Mouse (Mus musculus): ENCODE data around the gene Sdha.

Gene Sdha

DNA sequence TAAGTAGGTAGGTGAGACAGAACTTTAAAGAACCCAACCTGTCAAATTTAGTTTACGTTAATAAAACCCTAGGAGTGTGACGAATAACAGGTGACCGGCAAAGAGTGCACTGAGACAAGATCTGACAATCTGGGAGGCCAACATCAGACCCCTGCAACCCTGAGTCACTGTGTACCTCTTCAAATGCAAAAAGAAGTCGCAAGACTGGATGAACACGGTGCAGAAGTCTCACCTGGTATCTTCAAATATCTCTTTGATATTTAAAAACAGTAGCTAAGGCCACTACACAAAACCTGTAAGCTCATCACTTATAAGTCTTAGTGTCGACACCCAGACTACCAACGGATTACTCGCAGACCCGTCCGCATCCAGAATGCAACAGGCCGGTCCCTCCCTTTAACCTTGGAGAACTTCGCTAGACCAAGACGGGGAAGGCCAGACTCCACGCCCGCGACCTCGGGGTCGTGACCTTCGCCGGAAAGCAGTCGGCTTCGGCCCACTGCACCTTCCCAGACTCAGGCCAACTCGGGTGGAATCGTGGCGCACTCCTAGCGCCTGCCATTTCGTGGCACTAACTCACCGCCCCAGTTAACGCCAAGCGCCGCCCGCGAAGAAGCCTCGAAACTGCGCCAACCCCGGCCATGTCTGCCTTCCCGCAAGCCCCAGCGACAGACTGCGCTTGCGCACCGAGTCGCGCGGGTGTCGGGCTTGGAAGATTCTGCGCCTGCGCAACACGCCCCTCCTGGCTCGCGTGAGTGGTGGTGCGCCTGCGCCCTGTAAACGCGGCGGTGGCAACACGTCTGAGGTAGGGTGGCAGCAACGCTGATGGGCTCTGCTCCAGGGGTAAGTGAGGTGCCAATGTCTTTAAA is at the start of gene Sdha, which contains the start of gene Ccdc127:
Sdha (minus strand) TSS at position 715 of the 869 bp plus-strand sequence.
Ccdc127 (plus strand) TSS at position 744 of the 869 bp plus-strand sequence.
- DNase-seq (ENCODE audit: low spot score in 2 of 2) = peak; percentile 94 to 97

DNA sequence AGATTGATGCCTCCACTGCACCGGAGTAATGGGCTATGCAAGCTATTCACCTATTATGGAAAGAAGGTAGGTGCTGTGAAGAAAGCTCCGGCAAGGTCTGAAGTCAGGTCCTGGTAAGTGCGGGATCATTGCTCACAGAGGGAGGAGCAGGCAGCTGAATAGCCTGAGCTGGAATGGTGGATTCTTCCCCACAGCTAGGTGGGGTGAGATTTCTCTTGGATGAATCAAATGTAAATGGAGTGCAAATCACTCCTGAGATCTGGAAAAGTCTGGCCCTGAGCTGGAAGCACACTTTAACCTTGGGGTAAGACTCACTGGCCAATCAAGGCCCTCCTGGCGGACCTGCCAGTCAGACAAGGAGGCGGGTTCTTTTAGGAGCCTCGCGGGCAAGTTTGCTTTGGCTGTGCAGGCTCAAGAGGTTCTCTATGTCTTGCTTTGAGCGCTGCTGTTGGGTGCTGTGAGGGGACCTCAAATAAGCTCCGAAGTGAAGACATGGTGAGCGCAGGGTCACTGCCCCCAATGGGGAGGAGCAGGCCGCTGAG is 49.3 kb upstream of the Sdha start, which contains the start of gene Ftl1-ps1:
Ftl1-ps1 (plus strand) TSS at position 397 of the 542 bp plus-strand sequence.
- DNase-seq (ENCODE audit: low spot score in 2 of 2) = no peak

DNA sequence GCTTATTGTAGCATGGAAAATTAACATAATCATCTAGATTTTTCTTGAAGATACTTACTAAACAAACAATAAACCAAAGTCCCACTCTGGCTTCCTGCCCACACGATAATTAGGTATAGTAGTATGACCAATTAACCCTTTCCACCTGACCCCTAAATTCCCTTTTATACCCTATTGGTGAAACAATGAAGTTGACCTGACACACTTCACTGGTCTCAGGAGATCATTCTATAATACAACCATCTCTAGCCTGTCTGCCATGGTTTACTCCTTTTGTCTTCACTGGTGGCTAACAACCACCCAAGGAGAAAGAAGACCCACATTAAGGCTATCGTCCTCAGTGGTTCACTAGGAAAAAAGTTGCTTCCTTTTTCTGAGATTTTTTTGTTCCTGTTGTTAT is 41.1 kb upstream of the Sdha start:
- DNase-seq (ENCODE audit: low spot score in 2 of 2) = no peak

DNA sequence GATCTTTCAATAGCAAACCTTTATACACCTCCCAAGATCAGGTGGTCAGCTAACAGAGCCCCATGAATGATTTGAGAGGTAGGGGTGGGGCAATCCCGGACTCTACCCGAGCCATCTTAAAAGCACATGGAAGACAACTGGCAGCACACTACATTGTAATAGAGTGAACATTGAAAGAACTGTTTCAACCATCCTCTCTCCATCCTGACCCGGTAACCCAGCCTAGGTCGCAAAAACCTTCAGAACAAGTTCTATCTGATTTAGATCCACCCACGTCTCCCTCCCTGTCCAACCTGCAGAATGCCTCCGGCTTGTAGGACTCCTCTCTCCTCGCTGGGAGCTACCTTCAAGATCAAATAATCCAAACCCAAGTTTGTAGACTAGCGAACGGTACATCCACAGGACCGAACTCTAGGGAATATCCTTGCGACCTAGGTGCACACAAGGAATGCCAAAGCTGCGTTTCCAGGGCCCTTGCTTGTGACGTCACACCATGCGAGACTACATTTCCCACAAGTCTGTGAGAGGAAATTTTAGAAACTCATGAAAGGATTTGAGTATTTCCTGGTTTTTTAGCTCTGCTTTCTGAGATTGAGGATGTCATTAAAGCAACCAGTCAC is 40.4 kb upstream of the Sdha start, which contains the start of gene Zfp72:
Zfp72 (minus strand) TSS at position 466 of the 620 bp plus-strand sequence.
- peak; percentile 32 to 65 for DNase-seq (ENCODE audit: low spot score in 2 of 2)

DNA sequence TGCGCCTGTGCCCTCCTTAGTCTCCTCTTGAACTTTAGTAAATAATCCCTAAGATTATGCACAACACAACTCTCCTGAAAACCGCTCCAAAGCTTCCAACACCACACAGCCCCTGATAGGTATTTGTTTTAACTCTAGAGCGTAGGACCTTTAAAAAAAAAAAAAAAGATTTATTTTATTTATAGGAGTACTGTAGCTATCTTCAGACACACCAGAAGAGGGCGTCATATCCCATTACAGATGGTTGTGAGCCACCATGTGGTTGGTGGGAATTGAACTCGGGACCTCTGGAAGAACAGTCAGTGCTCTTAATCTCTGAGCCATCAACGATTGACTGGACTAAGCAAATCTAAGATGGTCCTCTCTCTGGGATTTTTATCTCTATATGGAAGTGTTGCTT is 39.6 kb upstream of the Sdha start:
- no peak for DNase-seq (ENCODE audit: low spot score in 2 of 2)

DNA sequence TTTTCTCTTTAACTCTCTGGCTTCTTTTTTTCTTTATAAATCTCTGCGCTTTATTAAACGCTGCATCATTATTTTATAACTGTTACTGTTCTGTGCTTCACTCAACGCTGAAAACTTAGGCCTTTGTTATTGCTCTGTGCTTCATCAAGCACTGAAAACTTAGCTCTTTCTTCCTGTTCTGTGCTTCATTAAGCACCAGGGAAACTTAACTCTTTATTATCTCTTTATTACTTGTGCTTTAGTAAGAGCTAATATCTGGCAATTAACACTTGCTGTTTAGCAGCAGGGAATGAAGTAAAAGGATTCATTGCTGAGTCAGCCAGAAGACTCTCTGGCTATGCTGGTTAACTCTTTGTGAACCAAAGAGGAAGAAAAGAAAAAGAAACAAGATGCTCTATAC is 32.2 kb upstream of the Sdha start:
- DNase-seq (ENCODE audit: low spot score in 2 of 2) = no peak

DNA sequence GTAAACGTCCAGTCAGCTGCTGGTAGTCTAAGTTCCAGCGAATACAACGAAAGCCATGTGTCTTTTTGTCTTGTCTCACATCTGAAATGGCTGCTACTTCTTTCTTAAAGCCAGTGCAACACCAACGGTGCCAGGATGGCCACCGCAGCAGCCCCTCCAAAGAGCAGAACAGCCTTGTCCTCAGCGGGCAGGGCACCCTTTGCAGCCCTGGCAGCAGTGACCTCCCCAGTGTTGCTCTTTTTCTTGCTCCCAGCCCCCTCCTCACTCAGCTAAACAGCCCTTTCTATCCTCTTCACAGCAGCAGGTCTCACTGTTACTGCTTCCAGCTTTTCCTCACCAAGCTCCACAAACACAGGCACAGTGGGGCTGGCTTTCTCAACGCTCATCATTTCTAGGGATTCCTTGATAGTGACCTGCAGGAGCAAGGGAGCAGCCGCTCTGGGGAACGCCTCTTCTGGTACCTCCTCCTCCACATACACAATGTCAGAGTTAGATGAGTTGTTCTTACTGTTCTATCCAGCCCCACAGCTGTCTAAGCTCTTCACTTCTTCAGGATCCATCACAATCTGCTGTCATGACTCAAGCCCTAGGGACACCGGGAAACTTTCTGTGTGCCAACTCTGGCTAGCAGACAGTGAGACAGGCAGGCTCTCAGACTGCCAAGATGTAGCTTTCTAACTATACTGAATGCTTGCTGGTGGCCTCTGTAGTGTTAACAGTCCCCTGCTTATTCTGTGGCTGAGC is 31.6 kb upstream of the Sdha start:
- DNase-seq (ENCODE audit: low spot score in 2 of 2) = no peak

DNA sequence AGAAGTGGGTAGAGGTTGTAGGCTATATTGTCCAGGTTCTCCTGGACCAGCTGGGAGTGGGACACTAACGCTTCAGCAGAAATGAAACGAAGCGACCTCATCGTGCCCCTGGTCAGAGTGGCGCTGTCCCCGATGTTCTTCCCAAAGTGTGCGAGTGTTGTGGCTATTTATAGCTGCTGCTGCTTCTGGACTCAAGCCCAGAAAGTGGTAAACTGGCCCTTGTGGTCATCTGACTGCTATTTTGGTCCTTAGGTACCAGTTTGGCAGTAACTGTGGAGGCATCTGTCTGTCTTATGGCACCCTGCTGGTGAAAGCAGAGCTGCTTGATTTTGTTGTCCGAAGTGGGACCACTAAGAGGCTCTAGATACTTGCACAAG is 13.8 kb upstream of the Sdha start, which contains the start of gene Lrrc14b:
Lrrc14b (minus strand) TSS at position 147 of the 377 bp plus-strand sequence.
- DNase-seq (ENCODE audit: low spot score in 2 of 2) = no peak

DNA sequence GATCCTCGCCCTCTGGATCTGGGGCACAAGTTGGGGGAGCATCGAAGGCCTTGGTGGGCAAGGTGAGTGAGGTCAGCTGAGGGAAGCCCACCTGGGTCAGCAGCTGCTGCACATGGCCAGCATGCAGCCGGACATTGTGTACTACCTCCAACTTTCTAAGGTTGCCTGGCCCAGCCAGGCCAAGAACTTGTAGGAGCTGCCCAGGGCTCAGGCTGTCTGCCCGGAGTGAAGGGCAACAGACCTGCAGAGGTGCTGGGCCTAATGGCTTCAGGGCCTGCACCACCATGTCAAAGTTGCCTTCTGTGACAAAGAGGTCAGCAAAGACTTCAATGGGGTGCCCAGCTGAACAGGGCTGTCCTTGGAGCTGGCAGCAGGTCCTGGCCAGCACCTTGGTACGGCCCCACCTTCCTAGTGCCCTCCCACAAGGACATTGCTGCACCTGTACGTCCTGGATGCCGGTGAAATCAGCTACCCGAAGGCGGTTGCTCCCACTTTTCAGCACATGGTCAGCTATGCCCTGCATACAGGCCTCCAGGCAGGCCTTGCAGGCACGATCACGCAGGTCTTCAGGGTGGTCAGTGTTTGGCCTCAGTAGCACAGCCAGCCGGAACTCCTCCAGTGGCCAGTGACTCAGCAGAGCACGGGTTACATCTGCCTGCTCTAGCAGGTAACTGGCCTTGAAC is 13.2 kb upstream of the Sdha start:
- no peak for DNase-seq (ENCODE audit: low spot score in 2 of 2)

DNA sequence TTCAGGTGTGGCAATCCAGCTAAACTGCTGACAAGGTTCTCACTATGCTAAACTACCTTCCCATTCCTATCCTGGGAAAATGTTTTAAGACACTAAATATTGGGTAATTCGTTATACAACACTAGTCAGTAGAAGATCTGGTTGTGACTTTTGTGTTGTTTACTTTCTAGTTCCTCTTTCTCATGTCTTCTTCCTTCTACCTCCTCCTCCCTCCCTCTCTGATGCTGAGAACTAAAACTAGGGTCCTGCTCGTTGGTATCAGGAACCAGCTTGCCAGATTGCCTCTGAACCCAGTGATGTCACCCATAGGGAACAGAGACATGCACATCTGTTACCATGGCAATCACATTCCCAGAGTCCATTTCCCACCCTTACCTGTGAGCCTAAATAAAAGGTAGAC is 12.1 kb upstream of the Sdha start:
- DNase-seq (ENCODE audit: low spot score in 2 of 2) = no peak

DNA sequence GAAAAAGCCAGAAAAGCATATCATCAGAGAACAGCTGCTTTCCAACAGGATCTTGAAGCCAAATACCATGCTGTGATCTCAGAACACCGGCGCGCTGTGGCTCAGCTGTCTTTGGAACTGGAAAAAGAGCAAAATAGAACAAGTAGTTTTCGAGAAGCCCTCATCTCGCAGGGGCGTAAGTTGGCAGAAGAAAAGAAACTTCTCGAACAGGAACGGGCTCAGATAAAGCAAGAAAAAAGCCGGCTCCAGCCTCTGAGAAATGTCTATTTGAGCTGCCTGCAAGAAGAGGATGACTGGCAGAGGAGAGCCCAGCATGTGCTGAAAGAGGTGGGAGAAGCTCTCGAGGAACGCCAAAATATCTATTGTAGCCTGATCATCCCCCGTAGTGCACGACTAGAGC is 6.4 kb upstream of the Sdha start:
- DNase-seq (ENCODE audit: low spot score in 2 of 2) = no peak

DNA sequence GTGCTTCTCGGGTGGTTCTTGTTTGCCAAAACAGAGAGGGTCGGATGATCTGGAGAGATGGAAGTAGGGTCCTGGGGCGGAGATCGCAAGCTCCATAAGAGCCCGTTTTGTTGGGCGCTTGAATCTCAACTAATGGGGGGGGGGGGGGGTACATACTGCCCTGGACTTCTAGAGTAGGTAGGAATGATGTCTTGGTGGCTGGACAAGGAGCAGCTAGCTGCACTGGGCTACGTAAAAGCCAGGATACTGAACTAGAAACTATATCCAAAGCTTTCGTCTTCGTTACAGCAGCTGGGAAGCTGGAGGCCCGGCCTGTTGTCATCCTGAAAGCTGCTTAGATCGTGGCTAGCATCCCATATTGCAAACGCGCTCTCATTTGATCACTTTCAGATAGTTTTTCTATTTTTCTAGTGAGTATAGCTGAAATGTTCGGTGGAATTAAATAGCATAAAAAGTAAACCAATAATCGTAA is 391 bp upstream of the Sdha start:
- DNase-seq (ENCODE audit: low spot score in 2 of 2) = no peak

DNA sequence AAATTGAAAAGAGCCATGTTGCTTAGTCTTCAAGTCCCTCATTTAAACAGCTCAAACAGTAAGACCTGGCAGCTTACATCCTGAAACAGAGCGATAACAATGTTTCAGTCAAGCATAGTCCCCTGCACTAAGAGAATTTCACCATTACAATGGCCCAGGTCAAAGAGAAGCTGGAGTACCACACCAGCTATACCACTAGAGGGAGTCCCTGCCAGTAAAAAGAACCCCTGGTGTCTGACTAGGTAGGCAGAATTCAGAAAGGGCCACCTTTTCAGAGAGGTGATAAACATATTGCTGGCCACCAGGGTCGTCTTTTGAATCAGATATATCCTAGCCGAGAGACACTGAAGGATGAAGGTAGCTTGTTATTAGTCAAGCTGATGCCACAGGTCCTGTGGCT is 9.0 kb downstream of the Sdha start:
- DNase-seq (ENCODE audit: low spot score in 2 of 2) = peak in 1 of 2 experiments; percentile 57

DNA sequence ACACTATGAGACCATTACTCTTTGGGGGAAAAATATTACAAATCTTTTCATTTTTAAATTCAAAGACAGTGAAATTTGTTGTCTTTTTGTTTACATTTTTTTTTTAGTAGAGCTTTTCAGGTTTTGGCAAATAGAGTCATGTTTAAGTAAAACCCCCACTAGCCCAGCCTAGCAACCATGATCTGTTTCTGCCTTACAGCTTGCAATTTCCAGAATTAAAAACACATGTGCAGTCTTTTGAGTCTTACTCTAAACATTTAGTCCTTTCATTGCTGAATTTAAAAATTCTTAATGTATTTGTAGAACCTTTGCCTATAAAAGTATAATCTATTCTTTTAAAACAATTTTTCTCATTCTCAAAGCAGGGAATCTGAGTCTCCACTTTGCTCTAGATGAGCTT is 20.8 kb downstream of the Sdha start:
- DNase-seq (ENCODE audit: low spot score in 2 of 2) = no peak

DNA sequence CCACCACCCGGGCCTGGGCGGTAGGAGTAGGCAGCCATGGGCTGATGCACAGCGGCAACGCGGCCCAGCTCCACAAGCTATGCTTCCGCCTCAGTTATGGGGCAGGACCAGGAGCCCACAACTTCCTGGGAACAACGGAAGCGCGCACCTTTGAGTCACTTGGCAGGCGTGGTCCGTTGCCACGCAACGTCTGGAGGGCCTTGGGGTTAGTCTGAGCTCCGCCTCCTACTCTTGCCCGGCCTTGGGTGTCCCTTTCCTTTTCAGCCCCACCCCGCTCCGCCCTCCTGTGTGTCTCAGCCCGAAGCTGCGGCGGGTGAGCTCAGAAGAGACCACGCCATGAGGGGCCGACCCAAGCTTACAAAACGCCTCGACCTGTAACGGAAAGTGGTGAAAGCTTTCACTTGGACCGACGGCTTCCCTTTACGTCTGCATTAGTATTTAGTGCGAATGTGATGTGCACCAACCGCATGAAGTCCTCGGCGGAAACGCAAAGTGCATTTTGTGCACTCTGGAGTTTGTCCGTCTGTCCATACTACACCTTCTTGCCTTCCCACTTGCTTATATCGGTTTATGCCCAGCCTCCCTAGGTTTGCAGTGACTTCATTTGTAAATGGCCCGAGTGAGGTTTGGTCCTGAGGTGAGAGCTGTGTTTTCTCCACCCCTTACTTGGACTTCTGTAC is 32.8 kb downstream of the Sdha start, which contains the start of gene Pdcd6:
Pdcd6 (minus strand) TSS at position 411 of the 680 bp plus-strand sequence.
- peak; percentile 75 to 91 for DNase-seq (ENCODE audit: low spot score in 2 of 2)

DNA sequence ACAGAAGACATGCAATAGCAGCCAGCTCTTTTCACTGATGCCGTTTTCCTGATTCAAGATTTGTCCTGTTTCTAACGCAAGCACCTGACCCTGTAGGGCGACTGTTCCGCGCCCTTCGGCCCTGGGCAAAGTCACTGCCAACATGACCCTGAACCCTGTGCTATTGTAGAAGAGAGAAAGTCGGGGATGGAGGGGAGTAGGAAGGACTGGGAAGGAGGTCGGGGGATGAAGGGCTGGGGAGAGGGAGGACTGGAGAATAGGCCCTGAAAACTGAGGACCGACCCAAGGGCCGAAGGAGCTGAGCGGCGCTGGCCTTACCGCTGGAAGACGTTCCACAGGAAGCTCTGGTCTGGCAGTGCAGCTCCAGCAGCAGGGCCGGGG is 33.3 kb downstream of the Sdha start:
- DNase-seq (ENCODE audit: low spot score in 2 of 2) = no peak

DNA sequence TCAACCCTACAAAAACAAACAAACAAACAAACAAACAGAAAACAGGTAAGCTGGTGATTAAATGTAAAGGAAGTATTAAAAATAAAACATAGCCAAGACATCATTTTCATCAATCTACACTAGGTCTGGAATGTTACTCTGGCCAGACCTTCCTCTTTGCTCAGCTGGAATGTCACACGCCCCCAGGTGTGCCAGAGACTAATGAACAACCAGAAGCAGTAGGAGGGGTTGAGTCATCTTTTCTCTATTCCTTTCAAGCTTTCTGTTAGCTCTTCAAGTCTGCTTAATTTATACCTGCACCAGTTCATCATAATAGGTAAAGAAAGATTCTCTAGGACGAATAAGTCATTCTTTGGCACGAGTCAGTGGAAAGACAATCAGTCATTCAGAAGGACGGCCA is 33.7 kb downstream of the Sdha start:
- DNase-seq (ENCODE audit: low spot score in 2 of 2) = no peak

DNA sequence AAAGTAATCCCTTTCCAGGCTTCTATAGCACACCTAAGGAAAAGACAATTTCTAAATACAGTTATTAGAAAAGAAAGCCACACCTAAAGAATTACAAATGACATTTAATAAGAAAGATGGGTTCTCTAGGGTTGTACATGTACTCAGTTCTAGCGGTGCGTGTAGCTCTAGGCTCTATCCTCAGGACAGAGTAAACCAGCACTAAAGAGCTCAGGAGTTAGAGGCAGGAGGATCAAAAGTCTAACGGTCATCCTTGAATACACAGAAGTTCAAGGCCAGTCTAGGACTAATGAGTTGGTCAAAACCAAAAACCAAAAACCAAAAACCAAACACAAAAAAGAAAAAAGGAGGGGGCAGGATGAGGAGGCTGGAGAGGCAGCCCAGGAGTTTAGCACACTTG is 35.5 kb downstream of the Sdha start:
- no peak for DNase-seq (ENCODE audit: low spot score in 2 of 2)

DNA sequence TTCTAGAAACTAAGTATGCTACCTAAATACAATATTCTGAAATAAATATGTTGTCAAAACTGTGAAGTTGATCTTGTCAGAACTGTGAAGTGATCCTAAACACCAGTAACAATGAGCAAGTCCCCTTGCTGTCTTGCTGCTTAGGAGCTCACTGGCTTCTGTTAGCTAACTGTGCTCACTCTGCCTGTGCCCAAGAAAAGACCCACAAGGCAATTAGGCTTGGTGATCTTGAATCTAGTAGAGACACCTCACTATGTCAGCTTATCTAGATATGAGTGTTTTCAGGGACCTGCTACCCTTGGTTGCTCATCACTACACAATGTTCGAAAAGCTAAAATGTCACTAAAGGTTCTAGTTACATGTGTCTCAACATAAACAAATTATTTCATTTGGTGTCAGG is 44.3 kb downstream of the Sdha start:
- DNase-seq (ENCODE audit: low spot score in 2 of 2) = no peak

DNA sequence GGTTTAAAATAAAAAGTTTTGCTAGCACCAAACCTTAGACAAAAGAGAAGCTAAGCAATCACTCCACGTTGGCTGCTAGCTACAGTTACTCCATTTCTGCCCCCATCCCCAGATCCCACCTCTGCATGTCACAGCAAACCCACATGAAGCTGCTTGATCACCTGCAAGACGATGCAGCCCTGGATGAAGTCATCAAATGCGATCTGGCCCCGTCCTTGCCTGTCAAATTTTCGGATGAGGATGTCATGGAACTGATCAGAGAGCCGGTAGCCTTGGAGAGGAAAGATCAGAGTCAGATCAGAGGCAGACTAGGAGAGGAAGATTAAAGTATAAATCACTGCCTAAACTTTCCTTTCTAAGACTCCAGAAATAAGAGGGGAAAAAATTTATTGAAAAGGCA is 44.7 kb downstream of the Sdha start:
- DNase-seq (ENCODE audit: low spot score in 2 of 2) = no peak
